Mouse (Mus musculus): ENCODE results near the gene Xlr3a. TPM values are rescaled to one million over a fixed set of nuclear protein-coding genes. Genes with fewer than 3 reads are reported as not detected.

Gene Xlr3a
- total and polyA plus RNA-seq, 3 experiments, result 0.23 to 1.3 (median 0.32) TPM

DNA sequence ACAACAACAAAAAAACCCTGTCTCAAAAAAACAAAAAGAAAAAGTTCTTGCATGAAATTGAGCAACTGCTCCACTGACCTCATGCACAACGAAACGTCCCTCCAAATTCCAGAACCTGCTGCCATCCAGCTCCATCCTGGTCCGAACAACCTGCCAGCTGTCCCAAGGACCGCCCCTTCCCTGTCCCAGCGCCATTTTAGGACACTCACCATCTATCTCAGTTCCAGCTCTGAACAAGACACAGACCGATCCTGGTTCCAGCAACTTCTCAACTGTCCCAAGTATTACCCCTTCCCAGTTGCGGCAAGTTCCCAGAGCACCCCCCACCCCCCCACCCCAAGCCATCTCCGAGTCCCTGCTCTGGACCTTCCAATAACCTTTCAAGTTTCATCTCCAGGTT is 58.1 kb downstream of the Xlr3a start:
- Histone ChIP-seq H3K27ac (no peak overlapping the region), H3K36me3 (ENCODE audit: control insufficient read depth, insufficient read depth, low read length) (no peaks in the 10 kb centered on the region), H3K4me3 (no peak overlapping the region), H3K27me3 (ENCODE audit: control insufficient read depth, insufficient read depth, low read length) (no peaks in the 10 kb centered on the region), H3K9ac (ENCODE audit: low read depth, low read length) (no peak overlapping the region), H3K79me2 (replicated peaks; ENCODE audit: control insufficient read depth, insufficient read depth, low read length) (no peaks in the 10 kb centered on the region), H3K4me1 (ENCODE audit: control insufficient read depth, insufficient read depth, low read length) (no peaks in the 10 kb centered on the region)
- intact Hi-C loops (cut with DNase I), result no loop called here
- 85% methylated on average over 8 of the region's 8 CpGs for WGBS
- TF ChIP-seq POLR2A (IDR thresholded peaks at IDR 0.05; ENCODE audit: insufficient read depth, low read depth, low read length) (no peak), CTCF (IDR thresholded peaks at IDR 0.05) (no peak), EP300 (IDR thresholded peaks at IDR 0.05; ENCODE audit: insufficient read depth, low read depth, low read length) (no peak)
- no peak for DNase-seq

DNA sequence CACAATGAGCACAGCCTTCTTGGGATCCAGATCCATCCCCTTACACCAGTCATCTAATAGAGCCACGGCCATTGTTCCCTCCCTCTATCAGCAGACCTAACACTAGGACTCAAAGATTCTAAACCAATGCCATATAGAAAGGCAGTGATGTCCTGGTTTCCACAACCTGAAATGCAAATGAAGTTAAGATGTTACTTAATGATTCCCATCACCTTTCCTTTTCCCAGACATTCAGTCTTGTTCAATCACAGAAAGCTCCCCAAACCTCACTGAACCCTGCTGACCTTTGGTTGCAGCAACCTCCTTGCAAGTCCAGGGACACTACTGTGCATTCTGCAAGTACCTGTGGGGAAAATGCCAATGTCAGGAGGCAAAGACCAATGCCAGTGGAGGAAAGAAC is 59.9 kb downstream of the Xlr3a start, which contains the start of gene Pnma5:
Gene Pnma5, minus strand, starts transcription at position 101 of the 400 bp plus-strand sequence.
- DNase-seq, result no peak
- intact Hi-C loops (cut with DNase I), result no loop called here
- Histone ChIP-seq H3K4me3 (no peak within 1 kb of the TSS), H3K9ac (ENCODE audit: low read depth, low read length) (no peak within 1 kb of the TSS), H3K27ac (no peak within 1 kb of the TSS), H3K79me2 (replicated peaks; ENCODE audit: control insufficient read depth, insufficient read depth, low read length) (no peaks in the 10 kb centered on the region), H3K4me1 (ENCODE audit: control insufficient read depth, insufficient read depth, low read length) (no peaks in the 10 kb centered on the region), H3K36me3 (ENCODE audit: control insufficient read depth, insufficient read depth, low read length) (no peaks in the 10 kb centered on the region), H3K27me3 (ENCODE audit: control insufficient read depth, insufficient read depth, low read length) (no peaks in the 10 kb centered on the region)
- TF ChIP-seq POLR2A (IDR thresholded peaks at IDR 0.05; ENCODE audit: insufficient read depth, low read depth, low read length), result no peak
- 85% methylated on average over 1 of the region's 1 CpGs for WGBS

Other genes starting within 250 kb of the Xlr3a start
- gene Cetn2, start 178.7 kb downstream of the Xlr3a start, total RNA-seq (2021), result 10 to 100 TPM; 25.9 to 31.5 TPM
- 9.4 and 14.9 TPM in 2 replicates for gene Cetn2, start 178.7 kb downstream of the Xlr3a start, polyA plus RNA-seq (2012; rRNA removed)
- 1 to 10 TPM; 4.3 to 4.8 TPM for gene Nsdhl, start 178.5 kb downstream of the Xlr3a start, total RNA-seq (2021)
- 5.2 and 8.5 TPM in 2 replicates for gene Nsdhl, start 178.5 kb downstream of the Xlr3a start, polyA plus RNA-seq (2012; rRNA removed)
- gene Zfp185, start 109.8 kb downstream of the Xlr3a start, total RNA-seq (2021), result 1 to 10 TPM in 1 of 2 experiments, under 1 TPM in 1; 0.81 to 1.2 TPM
- 1.2 and 1.8 TPM in 2 replicates for gene Zfp185, start 109.8 kb downstream of the Xlr3a start, polyA plus RNA-seq (2012; rRNA removed)
- gene Pnma5, start 60.0 kb downstream of the Xlr3a start, total RNA-seq (2021), result not detected
- gene Pnma5, start 60.0 kb downstream of the Xlr3a start, polyA plus RNA-seq (2012; rRNA removed), result not detected in 2 replicates
- not detected for gene Pnma3, start 32.3 kb downstream of the Xlr3a start, total RNA-seq (2021)
- gene Pnma3, start 32.3 kb downstream of the Xlr3a start, polyA plus RNA-seq (2012; rRNA removed), result 0.06 TPM in 1 of 2 replicates, not detected in the other
- gene Xlr4a, start 14.6 kb downstream of the Xlr3a start, total RNA-seq (2021), result 1 to 10 TPM in 1 of 2 experiments, under 1 TPM in 1; 0.68 to 3.4 TPM
- gene Xlr4a, start 14.6 kb downstream of the Xlr3a start, polyA plus RNA-seq (2012; rRNA removed), result 0.15 and 0.39 TPM in 2 replicates
- gene Gm14685, start 20.0 kb upstream of the Xlr3a start, total RNA-seq (2021), result not detected
- gene Gm14685, start 20.0 kb upstream of the Xlr3a start, polyA plus RNA-seq (2012; rRNA removed), result 0.08 TPM in 1 of 2 replicates, not detected in the other
- gene Xlr5b, start 51.7 kb upstream of the Xlr3a start, total RNA-seq (2021), result not detected
- gene Xlr5b, start 51.7 kb upstream of the Xlr3a start, polyA plus RNA-seq (2012; rRNA removed), result not detected in 2 replicates
- gene DXBay18, start 52.4 kb upstream of the Xlr3a start, total RNA-seq (2021), result not detected
- not detected in 2 replicates for gene DXBay18, start 52.4 kb upstream of the Xlr3a start, polyA plus RNA-seq (2012; rRNA removed)
- gene Spin2d, start 79.9 kb upstream of the Xlr3a start, total RNA-seq (2021), result not detected
- not detected in 2 replicates for gene Spin2d, start 79.9 kb upstream of the Xlr3a start, polyA plus RNA-seq (2012; rRNA removed)
- gene Xlr3b, start 95.1 kb upstream of the Xlr3a start, total RNA-seq (2021), result under 1 TPM; 0.25 to 0.99 TPM
- 0.35 and 0.59 TPM in 2 replicates for gene Xlr3b, start 95.1 kb upstream of the Xlr3a start, polyA plus RNA-seq (2012; rRNA removed)
- 1 to 10 TPM in 1 of 2 experiments, under 1 TPM in 1; 0.32 to 1.9 TPM for gene Xlr4b, start 117.2 kb upstream of the Xlr3a start, total RNA-seq (2021)
- 0.20 and 0.29 TPM in 2 replicates for gene Xlr4b, start 117.2 kb upstream of the Xlr3a start, polyA plus RNA-seq (2012; rRNA removed)
- gene F8a, start 131.2 kb upstream of the Xlr3a start, total RNA-seq (2021), result 1 to 10 TPM; 6.0 to 6.9 TPM
- 5.1 and 5.9 TPM in 2 replicates for gene F8a, start 131.2 kb upstream of the Xlr3a start, polyA plus RNA-seq (2012; rRNA removed)
- not detected for gene Xlr4c, start 146.0 kb upstream of the Xlr3a start, total RNA-seq (2021)
- not detected in 2 replicates for gene Xlr4c, start 146.0 kb upstream of the Xlr3a start, polyA plus RNA-seq (2012; rRNA removed)
- gene Xlr3c, start 168.3 kb upstream of the Xlr3a start, total RNA-seq (2021), result not detected
- gene Xlr3c, start 168.3 kb upstream of the Xlr3a start, polyA plus RNA-seq (2012; rRNA removed), result not detected in 2 replicates
- not detected for gene Xlr5a, start 195.9 kb upstream of the Xlr3a start, total RNA-seq (2021)
- not detected in 2 replicates for gene Xlr5a, start 195.9 kb upstream of the Xlr3a start, polyA plus RNA-seq (2012; rRNA removed)
- not detected for gene Xlr5c, start 195.9 kb upstream of the Xlr3a start, total RNA-seq (2021)
- gene Xlr5c, start 195.9 kb upstream of the Xlr3a start, polyA plus RNA-seq (2012; rRNA removed), result not detected in 2 replicates
- gene Gm45015, start 239.7 kb upstream of the Xlr3a start, total RNA-seq (2021), result not detected
- gene Gm45015, start 239.7 kb upstream of the Xlr3a start, polyA plus RNA-seq (2012; rRNA removed), result not detected in 2 replicates
- 1 to 10 TPM; 4.8 to 6.2 TPM for gene Zfp275, start 245.5 kb upstream of the Xlr3a start, total RNA-seq (2021)
- 7.5 and 11.2 TPM in 2 replicates for gene Zfp275, start 245.5 kb upstream of the Xlr3a start, polyA plus RNA-seq (2012; rRNA removed)

Data from heart, adult 2 months (tissue).